Mouse (Mus musculus) embryonic fibroblast, embryonic 13.5 days (primary cell): ENCODE measurements around the gene Alg14.

Experiments used
- CTCF ChIP-seq: IDR thresholded peaks from 2 replicates; pipeline ENCODE4 v1.5.1; 2011; ENCODE audit warnings: mild to moderate bottlenecking, control low read depth, low read length, moderate library complexity, borderline replicate concordance; ENCODE audit not compliant: insufficient read depth
- POLR2A ChIP-seq: IDR thresholded peaks from 2 replicates; pipeline ENCODE4 v1.6.1; 2011; ENCODE audit warnings: low read depth, mild to moderate bottlenecking, control low read depth, low read length, moderate library complexity

DNA sequence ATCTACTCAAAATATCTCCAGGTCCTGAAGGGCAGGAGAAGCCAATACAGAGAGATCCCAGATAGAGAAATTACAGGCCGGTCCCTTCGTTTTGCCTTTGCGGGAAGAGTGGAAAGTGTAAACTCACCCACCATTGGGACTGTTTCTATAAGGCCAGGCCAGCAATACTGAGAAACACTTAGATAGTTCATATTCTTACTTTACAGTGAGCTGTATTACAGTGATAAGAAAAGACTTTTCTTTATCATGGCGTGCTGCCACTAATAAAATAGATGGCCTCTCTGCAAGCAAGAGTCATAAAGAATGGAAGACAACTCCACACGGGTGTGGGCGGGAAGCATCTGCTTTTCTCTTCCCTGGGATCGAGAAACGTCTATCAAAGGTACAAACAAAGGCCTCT lies 97.8 kb downstream of the Alg14 start:
- TF ChIP-seq CTCF: no peak
- TF ChIP-seq POLR2A: no peak
